Mouse (Mus musculus): ENCODE results near the gene Rnf212b.

DNA sequence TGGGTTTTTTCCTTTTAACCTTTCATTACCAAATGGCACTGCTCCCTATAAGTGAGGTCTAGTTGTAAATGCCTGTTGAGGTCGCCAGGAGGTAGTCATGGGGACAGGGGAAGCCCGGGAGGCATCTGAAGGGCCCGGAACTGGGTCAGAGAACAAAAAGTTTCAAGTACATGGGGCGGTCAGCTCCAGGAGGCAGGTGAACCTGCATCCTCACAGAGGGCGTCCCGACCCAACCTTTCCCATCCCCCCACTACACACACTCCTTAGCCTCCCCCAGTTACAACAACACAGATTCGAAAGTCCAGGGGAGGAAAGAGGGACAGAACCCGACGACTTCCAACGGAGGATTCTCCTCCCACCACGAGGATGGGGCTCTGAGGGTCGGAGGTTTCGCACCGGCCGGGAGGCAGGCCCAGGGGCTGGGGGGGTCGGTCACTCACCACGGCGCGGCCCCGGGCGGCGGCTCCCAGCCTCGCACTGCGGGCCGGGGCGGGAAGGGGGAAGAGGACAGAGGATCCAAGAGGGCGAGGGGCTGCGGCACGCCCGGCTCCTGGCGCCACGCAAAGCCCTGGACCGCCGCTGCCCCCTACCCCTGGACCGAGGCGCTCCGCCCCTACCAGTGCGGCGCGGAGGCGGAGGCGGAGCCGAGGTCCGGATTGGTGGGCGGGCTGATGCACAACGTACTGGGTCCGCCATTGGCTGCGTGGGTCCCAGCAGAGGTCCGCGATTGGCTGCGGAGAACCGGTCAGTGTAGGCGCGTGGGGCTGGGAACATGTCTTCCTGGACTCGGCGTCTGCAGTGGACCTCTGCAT is 49.8 kb downstream of the Rnf212b start:
- TF ChIP-seq CTCF (IDR thresholded peaks at IDR 0.05; ENCODE audit: control insufficient read depth, insufficient read depth, low read length) (no peak), POLR2A (IDR thresholded peaks at IDR 0.05; ENCODE audit: borderline replicate concordance, control insufficient read depth, low read depth, low read length) (peak; percentile 57; the same call in 1 of the 2 replicates)

Data from bone marrow, adult 2 months (tissue).